Mouse (Mus musculus) neural tube, embryonic 14.5 days (tissue): ENCODE data around the gene Zbp1. TPM values are rescaled to one million over a fixed set of nuclear protein-coding genes. Genes with fewer than 3 reads are reported as not detected.

ENCODE experiments used
- ATAC-seq: fragments of 200-750 bp; cut with Nextera tagmentation; 2 replicates; pipeline ENCODE4 v1.8.0; 2017; ENCODE audit warnings: low read depth, mild to moderate bottlenecking, moderate TSS enrichment, moderate library complexity
- H3K27ac ChIP-seq: fragments of 300-500 bp; sonication (generic); 2 replicates; pipeline ENCODE4 v1.5.1; 2014; ENCODE audit warnings: low read depth, mild to moderate bottlenecking, control low read depth, low read length, moderate library complexity, mixed read lengths
- H3K27me3 ChIP-seq: fragments of 300-500 bp; sonication (generic); 2 replicates; pipeline ENCODE4 v1.6.1; 2014; ENCODE audit warnings: low read length; ENCODE audit not compliant: control insufficient read depth, insufficient read depth
- H3K36me3 ChIP-seq: fragments of 300-500 bp; sonication (generic); 2 replicates; pipeline ENCODE4 v1.6.1; 2014; ENCODE audit warnings: low read length, mixed read lengths; ENCODE audit not compliant: control insufficient read depth, insufficient read depth
- H3K4me1 ChIP-seq: fragments of 300-500 bp; sonication (generic); 2 replicates; pipeline ENCODE4 v1.6.1; 2014; ENCODE audit warnings: low read length; ENCODE audit not compliant: control insufficient read depth, insufficient read depth
- H3K4me2 ChIP-seq: fragments of 300-500 bp; sonication (generic); 2 replicates; pipeline ENCODE4 v1.6.1; 2014; ENCODE audit warnings: mild to moderate bottlenecking, low read depth, low read length, control low read depth
- H3K4me3 ChIP-seq: fragments of 300-500 bp; sonication (generic); 2 replicates; pipeline ENCODE4 v1.5.1; 2014; ENCODE audit warnings: low read depth, low read length, control low read depth, mixed read lengths
- H3K9ac ChIP-seq: fragments of 300-500 bp; sonication (generic); replicated peaks from 2 replicates; pipeline ENCODE4 v1.6.1; 2014; ENCODE audit warnings: low read depth, mild to moderate bottlenecking, control low read depth, low read length, mixed read lengths
- H3K9me3 ChIP-seq: fragments of 300-500 bp; sonication (generic); 2 replicates; pipeline ENCODE4 v1.6.1; 2016; ENCODE audit warnings: low read length; ENCODE audit not compliant: control insufficient read depth
- WGBS: fragments of 180-500 bp; shearing (Covaris S2); extraction: QIAGEN DNeasy Blood & Tissue Kit; methylation state at CpG from one replicate; pipeline ENCODE4 v1.1.7; 2014; 5-methylcytosine and 5-hydroxymethylcytosine counted together
- polyA plus RNA-seq: library from polyadenylated mRNA; unstranded; fragments of >200 nt; fragmentation: Nextera tagmentation; extraction: Ambion mirVana; gene quantifications from 2 replicates; pipeline ENCODE4 v1.2.1, GENCODE M21; 2014

The Zbp1 gene
- polyA plus RNA-seq, 1 experiment from 2014 or later = 0.12 TPM

- Histone ChIP-seq H3K4me2 (no peak overlapping the region), H3K27me3 (peaks cover 3% of the 10 kb centered on the region), H3K27ac (no peak overlapping the region), H3K9ac (no peak overlapping the region), H3K4me1 (peaks cover 8% of the 10 kb centered on the region), H3K36me3 (no peaks in the 10 kb centered on the region), H3K9me3 (no peaks in the 10 kb centered on the region), H3K4me3 (no peak overlapping the region)
- ATAC-seq = no peak
- 93% methylated on average over 7 of the region's 7 CpGs for WGBS
These were observed 39.7 kb downstream of the Zbp1 start for GRCm38 (mm10) chr2:173179046-173179445.

- H3K27me3 ChIP-seq = peaks cover 3% of the 10 kb centered on the region
- 89% methylated on average over 8 of the region's 8 CpGs for WGBS
These were observed 40.8 kb downstream of the Zbp1 start for GRCm38 (mm10) chr2:173177951-173178350.

GRCm38 (mm10) chr2:173177481-173177880 lies 41.2 kb downstream of the Zbp1 start:
- ATAC-seq = no peak
- Histone ChIP-seq H3K4me2 (no peak overlapping the region), H3K36me3 (no peaks in the 10 kb centered on the region), H3K9ac (no peak overlapping the region), H3K27me3 (peaks cover 3% of the 10 kb centered on the region), H3K27ac (no peak overlapping the region), H3K4me3 (no peak overlapping the region), H3K4me1 (peaks cover 20% of the 10 kb centered on the region), H3K9me3 (no peaks in the 10 kb centered on the region)
- 83% methylated on average over 5 of the region's 5 CpGs for WGBS

More at GRCm38 (mm10) chr2:173177951-173178350, 40.8 kb downstream of the Zbp1 start:
- peaks cover 16% of the 10 kb centered on the region for H3K4me1 ChIP-seq
- H3K27ac ChIP-seq = no peak overlapping the region
- H3K4me2 ChIP-seq = no peak overlapping the region
- no peaks in the 10 kb centered on the region for H3K36me3 ChIP-seq
- no peak overlapping the region for H3K9ac ChIP-seq
- ATAC-seq = no peak
- H3K4me3 ChIP-seq = no peak overlapping the region
- H3K9me3 ChIP-seq = no peaks in the 10 kb centered on the region

- H3K4me3 ChIP-seq = no peak overlapping the region
- no peaks in the 10 kb centered on the region for H3K9me3 ChIP-seq
- H3K4me1 ChIP-seq = peaks cover 34% of the 10 kb centered on the region
- no peak overlapping the region for H3K4me2 ChIP-seq
- H3K27me3 ChIP-seq = peaks cover 3% of the 10 kb centered on the region
- no peak for ATAC-seq
- H3K36me3 ChIP-seq = no peaks in the 10 kb centered on the region
- H3K27ac ChIP-seq = no peak overlapping the region
- H3K9ac ChIP-seq = no peak overlapping the region
- 94% methylated on average over 5 of the region's 5 CpGs for WGBS
These were observed 43.0 kb downstream of the Zbp1 start for GRCm38 (mm10) chr2:173175703-173176102.

GRCm38 (mm10) chr2:173174569-173174968 lies 44.2 kb downstream of the Zbp1 start:
- H3K4me3 ChIP-seq = no peak overlapping the region
- no peaks in the 10 kb centered on the region for H3K36me3 ChIP-seq
- ATAC-seq = no peak
- H3K9ac ChIP-seq = no peak overlapping the region
- H3K4me2 ChIP-seq = peak overlapping the region; percentile 53
- H3K27ac ChIP-seq = peak overlapping the region; percentile 89
- peaks cover 3% of the 10 kb centered on the region; the same call in 1 of the 2 replicates for H3K27me3 ChIP-seq
- no peaks in the 10 kb centered on the region for H3K9me3 ChIP-seq
- WGBS = 54% methylated on average over 1 of the region's 1 CpGs
- H3K4me1 ChIP-seq = peaks cover 34% of the 10 kb centered on the region

- Histone ChIP-seq H3K4me2 (peak overlapping the region; percentile 53), H3K4me3 (peak overlapping the region; percentile 18; the same call in 1 of the 2 replicates), H3K27ac (peak overlapping the region; percentile 89), H3K9me3 (no peaks in the 10 kb centered on the region), H3K4me1 (peaks cover 38% of the 10 kb centered on the region), H3K27me3 (peaks cover 3% of the 10 kb centered on the region; the same call in 1 of the 2 replicates), H3K36me3 (no peaks in the 10 kb centered on the region), H3K9ac (0 out of 2 replicates have a peak overlapping the region, but pooled peaks have one; percentile 8)
- peak; percentile 75 for ATAC-seq
- WGBS = 2% methylated on average over 22 of the region's 22 CpGs
These were observed 44.9 kb downstream of the Zbp1 start for GRCm38 (mm10) chr2:173173521-173174511.

GRCm38 (mm10) chr2:173173008-173173407 lies 45.7 kb downstream of the Zbp1 start:
- H3K36me3 ChIP-seq = no peaks in the 10 kb centered on the region
- H3K4me3 ChIP-seq = no peak overlapping the region
- H3K27me3 ChIP-seq = peaks cover 3% of the 10 kb centered on the region; the same call in 1 of the 2 replicates
- H3K9me3 ChIP-seq = no peaks in the 10 kb centered on the region
- H3K27ac ChIP-seq = peak overlapping the region; percentile 89
- 0 out of 2 replicates have a peak overlapping the region, but pooled peaks have one; percentile 53 for H3K4me2 ChIP-seq
- H3K4me1 ChIP-seq = peaks cover 40% of the 10 kb centered on the region
- WGBS = 7% methylated on average over 2 of the region's 2 CpGs
- H3K9ac ChIP-seq = no peak overlapping the region
- peak; percentile 12; the same call in 1 of the 2 replicates for ATAC-seq

GRCm38 (mm10) chr2:173172386-173172785 lies 46.3 kb downstream of the Zbp1 start:
- Histone ChIP-seq H3K4me2 (no peak overlapping the region), H3K4me3 (no peak overlapping the region), H3K27me3 (no peaks in the 10 kb centered on the region), H3K36me3 (no peaks in the 10 kb centered on the region), H3K27ac (peak overlapping the region; percentile 89), H3K4me1 (peaks cover 42% of the 10 kb centered on the region), H3K9me3 (no peaks in the 10 kb centered on the region), H3K9ac (no peak overlapping the region)
- WGBS = 63% methylated on average over 1 of the region's 1 CpGs
- ATAC-seq = no peak

GRCm38 (mm10) chr2:173171956-173172355 lies 46.8 kb downstream of the Zbp1 start:
- Histone ChIP-seq H3K27me3 (no peaks in the 10 kb centered on the region), H3K36me3 (no peaks in the 10 kb centered on the region), H3K4me1 (peaks cover 42% of the 10 kb centered on the region), H3K9ac (no peak overlapping the region), H3K4me3 (no peak overlapping the region), H3K27ac (peak overlapping the region; percentile 60), H3K4me2 (peak overlapping the region; percentile 6; the same call in 1 of the 2 replicates), H3K9me3 (no peaks in the 10 kb centered on the region)
- ATAC-seq = peak; percentile 6
- 51% methylated on average over 5 of the region's 5 CpGs for WGBS
